Mouse (Mus musculus): ENCODE measurements around the gene Mrgpra9. TPM values are rescaled to one million over a fixed set of nuclear protein-coding genes. Genes with fewer than 3 reads are reported as not detected.
"Not testable (repeated sequence)": the region's sequence is repeated elsewhere in the genome, so short reads cannot be mapped to it uniquely, and the experiment has no call there.

Mrgpra9 gene
- polyA plus RNA-seq (2015; fragmentation: Nextera tagmentation; extraction: Ambion mirVana) = not detected in 2 replicates

- H3K4me2 ChIP-seq (ENCODE audit: low read depth, low read length) = no peak within 1 kb of the TSS
- no peak for ATAC-seq (ENCODE audit: insufficient read depth, low FRiP score)
- no peak within 1 kb of the TSS for H3K27ac ChIP-seq (ENCODE audit: low read length)
- no peak within 1 kb of the TSS for H3K4me3 ChIP-seq (replicated peaks; ENCODE audit: low read length)
- H3K9ac ChIP-seq (ENCODE audit: low read length) = no peak within 1 kb of the TSS
- no peaks in the 10 kb centered on the region for H3K36me3 ChIP-seq (ENCODE audit: control insufficient read depth, insufficient read depth, low read length)
- H3K4me1 ChIP-seq (ENCODE audit: control insufficient read depth, insufficient read depth, low read length) = no peaks in the 10 kb centered on the region
- WGBS = 65% methylated on average over 1 of the region's 1 CpGs
- no peaks in the 10 kb centered on the region for H3K9me3 ChIP-seq (replicated peaks; ENCODE audit: control insufficient read depth, low read length)
- H3K27me3 ChIP-seq (ENCODE audit: control insufficient read depth, insufficient read depth, low read length) = no peaks in the 10 kb centered on the region
Observed at GRCm38 (mm10) chr7:47252770-47253169, at the start of gene Mrgpra9. TSS of gene Mrgpra9 (minus strand) at chr7:47252848.

- H3K27ac ChIP-seq (ENCODE audit: low read length); H3K4me3 ChIP-seq (replicated peaks; ENCODE audit: low read length); H3K4me2 ChIP-seq (ENCODE audit: low read depth, low read length); H3K27me3 ChIP-seq (ENCODE audit: control insufficient read depth, insufficient read depth, low read length); ATAC-seq (ENCODE audit: insufficient read depth, low FRiP score); H3K9me3 ChIP-seq (replicated peaks; ENCODE audit: control insufficient read depth, low read length); H3K36me3 ChIP-seq (ENCODE audit: control insufficient read depth, insufficient read depth, low read length); H3K4me1 ChIP-seq (ENCODE audit: control insufficient read depth, insufficient read depth, low read length); H3K9ac ChIP-seq (ENCODE audit: low read length): not testable (repeated sequence)
Observed at GRCm38 (mm10) chr7:47299612-47300011, 47.0 kb upstream of the Mrgpra9 start.

DNA sequence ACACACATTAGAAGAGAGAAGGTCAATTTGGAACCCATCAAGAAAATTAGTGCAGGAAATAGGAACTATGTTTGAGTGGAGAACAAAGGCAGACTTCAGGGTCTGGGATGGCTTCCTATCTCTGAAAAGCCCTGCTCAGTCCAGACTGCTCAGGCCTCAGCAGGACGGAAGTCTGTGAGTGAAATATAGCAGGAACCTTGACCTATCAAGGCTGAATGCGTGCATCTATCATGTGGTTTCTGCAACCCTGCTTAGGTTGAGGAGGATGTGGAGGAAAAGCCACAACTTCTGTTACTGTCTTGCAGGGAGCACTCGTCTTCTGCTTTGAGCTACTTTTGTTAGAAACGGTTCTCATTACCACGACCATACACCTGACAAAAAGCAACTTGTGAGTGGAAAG is 18.9 kb upstream of the Mrgpra9 start:
- not testable (repeated sequence) for H3K4me1 ChIP-seq (ENCODE audit: control insufficient read depth, insufficient read depth, low read length); ATAC-seq (ENCODE audit: insufficient read depth, low FRiP score)
- WGBS = 76% methylated on average over 5 of the region's 5 CpGs

DNA sequence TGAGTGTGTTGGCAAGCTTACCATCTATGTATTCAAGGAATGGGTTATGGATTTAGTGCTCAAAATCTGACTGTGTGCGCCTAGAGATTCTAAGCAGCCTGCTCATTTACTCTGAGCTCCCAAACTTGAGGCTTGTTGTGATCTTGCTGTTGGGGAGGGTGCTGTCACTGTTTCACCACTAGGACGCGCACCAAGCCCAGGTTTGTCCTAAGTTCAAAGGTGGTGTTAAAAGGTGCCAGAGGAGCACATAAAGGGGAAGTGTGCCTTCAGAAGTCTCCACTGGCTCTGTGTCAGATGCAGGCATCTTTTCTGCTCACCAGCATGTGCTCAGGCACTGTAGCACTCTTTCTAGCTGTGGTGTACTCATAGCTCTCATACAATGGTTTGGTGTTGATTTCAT is 8.0 kb downstream of the Mrgpra9 start:
- Histone ChIP-seq H3K27me3 (ENCODE audit: control insufficient read depth, insufficient read depth, low read length) (no peaks in the 10 kb centered on the region), H3K9me3 (replicated peaks; ENCODE audit: control insufficient read depth, low read length) (no peaks in the 10 kb centered on the region), H3K27ac (ENCODE audit: low read length) (no peak overlapping the region), H3K36me3 (ENCODE audit: control insufficient read depth, insufficient read depth, low read length) (no peaks in the 10 kb centered on the region), H3K4me3 (replicated peaks; ENCODE audit: low read length) (no peak overlapping the region), H3K4me2 (ENCODE audit: low read depth, low read length) (no peak overlapping the region), H3K4me1 (ENCODE audit: control insufficient read depth, insufficient read depth, low read length) (no peaks in the 10 kb centered on the region), H3K9ac (ENCODE audit: low read length) (no peak overlapping the region)
- ATAC-seq (ENCODE audit: insufficient read depth, low FRiP score) = no peak
- WGBS = 61% methylated on average over 3 of the region's 3 CpGs

More for the DNA sequence above, 18.9 kb upstream of the Mrgpra9 start:
- not testable (repeated sequence) for H3K27me3 ChIP-seq (ENCODE audit: control insufficient read depth, insufficient read depth, low read length); H3K27ac ChIP-seq (ENCODE audit: low read length); H3K36me3 ChIP-seq (ENCODE audit: control insufficient read depth, insufficient read depth, low read length); H3K9me3 ChIP-seq (replicated peaks; ENCODE audit: control insufficient read depth, low read length); H3K4me3 ChIP-seq (replicated peaks; ENCODE audit: low read length); H3K9ac ChIP-seq (ENCODE audit: low read length); H3K4me2 ChIP-seq (ENCODE audit: low read depth, low read length)

GRCm38 (mm10) chr7:47204830-47205229 is 47.8 kb downstream of the Mrgpra9 start, which contains the start of gene Mrgpra6:
TSS of gene Mrgpra6 (minus strand) at chr7:47204920.
- no peaks in the 10 kb centered on the region for H3K4me1 ChIP-seq (ENCODE audit: control insufficient read depth, insufficient read depth, low read length)
- no peaks in the 10 kb centered on the region for H3K27me3 ChIP-seq (ENCODE audit: control insufficient read depth, insufficient read depth, low read length)
- no peaks in the 10 kb centered on the region for H3K9me3 ChIP-seq (replicated peaks; ENCODE audit: control insufficient read depth, low read length)
- ATAC-seq (ENCODE audit: insufficient read depth, low FRiP score) = no peak
- no peaks in the 10 kb centered on the region for H3K36me3 ChIP-seq (ENCODE audit: control insufficient read depth, insufficient read depth, low read length)
- H3K4me2 ChIP-seq (ENCODE audit: low read depth, low read length) = no peak within 1 kb of the TSS
- no peak within 1 kb of the TSS for H3K4me3 ChIP-seq (replicated peaks; ENCODE audit: low read length)
- H3K9ac ChIP-seq (ENCODE audit: low read length) = no peak within 1 kb of the TSS
- 61% methylated on average over 4 of the region's 4 CpGs for WGBS
- H3K27ac ChIP-seq (ENCODE audit: low read length) = no peak within 1 kb of the TSS

DNA sequence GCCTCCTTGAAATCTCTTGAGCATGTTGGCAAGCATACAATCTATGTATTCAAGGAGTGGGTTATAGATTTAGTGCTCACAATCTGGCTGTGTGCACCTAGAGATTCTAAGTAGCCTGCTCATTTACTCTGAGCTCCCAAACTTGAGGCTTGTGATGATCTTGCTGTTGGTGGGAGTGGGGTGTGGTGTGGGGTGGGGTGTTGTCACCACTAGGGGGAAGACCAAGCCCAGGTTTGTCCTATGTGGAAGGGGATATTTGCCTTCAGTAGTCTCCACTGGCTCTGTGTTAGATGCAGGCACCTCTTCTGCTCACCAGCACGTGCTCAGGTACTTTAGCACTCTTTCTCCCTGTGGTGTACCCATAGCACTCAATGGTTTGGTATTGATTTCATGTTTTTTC is 57.4 kb downstream of the Mrgpra9 start:
- Histone ChIP-seq H3K9ac (ENCODE audit: low read length) (no peak overlapping the region), H3K4me3 (replicated peaks; ENCODE audit: low read length) (no peak overlapping the region), H3K4me2 (ENCODE audit: low read depth, low read length) (no peak overlapping the region), H3K9me3 (replicated peaks; ENCODE audit: control insufficient read depth, low read length) (no peaks in the 10 kb centered on the region), H3K36me3 (ENCODE audit: control insufficient read depth, insufficient read depth, low read length) (no peaks in the 10 kb centered on the region), H3K4me1 (ENCODE audit: control insufficient read depth, insufficient read depth, low read length) (no peaks in the 10 kb centered on the region), H3K27ac (ENCODE audit: low read length) (no peak overlapping the region), H3K27me3 (ENCODE audit: control insufficient read depth, insufficient read depth, low read length) (no peaks in the 10 kb centered on the region)
- WGBS = 38% methylated on average over 1 of the region's 1 CpGs
- ATAC-seq (ENCODE audit: insufficient read depth, low FRiP score) = no peak

Other genes with a start within 250 kb of the Mrgpra9 start
- gene Spty2d1, start 244.4 kb downstream of the Mrgpra9 start, polyA plus RNA-seq (2015; fragmentation: Nextera tagmentation; extraction: Ambion mirVana) = 25.1 and 25.7 TPM in 2 replicates
- gene Tmem86a, start 202.2 kb downstream of the Mrgpra9 start, polyA plus RNA-seq (2015; fragmentation: Nextera tagmentation; extraction: Ambion mirVana) = 27.9 and 29.9 TPM in 2 replicates
- 1.2 and 1.3 TPM in 2 replicates for gene Ptpn5, start 119.2 kb downstream of the Mrgpra9 start, polyA plus RNA-seq (2015; fragmentation: Nextera tagmentation; extraction: Ambion mirVana)
- gene Mrgpra6, start 47.9 kb downstream of the Mrgpra9 start, polyA plus RNA-seq (2015; fragmentation: Nextera tagmentation; extraction: Ambion mirVana) = not detected in 2 replicates
- not detected in 2 replicates for gene Mrgpra1, start 101.4 kb upstream of the Mrgpra9 start, polyA plus RNA-seq (2015; fragmentation: Nextera tagmentation; extraction: Ambion mirVana)
- gene Mrgpra2a, start 199.3 kb upstream of the Mrgpra9 start, polyA plus RNA-seq (2015; fragmentation: Nextera tagmentation; extraction: Ambion mirVana) = 0.27 TPM in 1 of 2 replicates, not detected in the other

Data from stomach, embryonic 16.5 days (tissue).